Mouse (Mus musculus): ENCODE measurements around the gene Abcc2.

The Abcc2 gene

GRCm38 (mm10) chr19:43857347-43857746, 75.4 kb downstream of the Abcc2 start:
- DNase-seq = no peak

- DNase-seq = no peak
Observed at GRCm38 (mm10) chr19:43870418-43870817, 88.4 kb downstream of the Abcc2 start.

GRCm38 (mm10) chr19:43874351-43874750, 92.4 kb downstream of the Abcc2 start:
- DNase-seq = no peak

GRCm38 (mm10) chr19:43875996-43876395, 94.0 kb downstream of the Abcc2 start:
- DNase-seq = no peak

GRCm38 (mm10) chr19:43877364-43877763, 95.4 kb downstream of the Abcc2 start:
- no peak for DNase-seq

- DNase-seq = peak; percentile 37
Observed at GRCm38 (mm10) chr19:43878111-43879092, 96.4 kb downstream of the Abcc2 start.

- peak; percentile 83 for DNase-seq
Observed at GRCm38 (mm10) chr19:43879401-43880212, 97.6 kb downstream of the Abcc2 start.

GRCm38 (mm10) chr19:43880420-43880819, 98.4 kb downstream of the Abcc2 start:
- DNase-seq = no peak

GRCm38 (mm10) chr19:43881615-43882014, 99.6 kb downstream of the Abcc2 start:
- DNase-seq = no peak

- DNase-seq = no peak
Observed at GRCm38 (mm10) chr19:43882895-43883573, 101.0 kb downstream of the Abcc2 start.

GRCm38 (mm10) chr19:43884668-43885498, 102.9 kb downstream of the Abcc2 start:
- no peak for DNase-seq

GRCm38 (mm10) chr19:43886371-43887099, 104.5 kb downstream of the Abcc2 start:
- peak; percentile 34 for DNase-seq

- DNase-seq = no peak
Observed at GRCm38 (mm10) chr19:43887242-43887641, 105.2 kb downstream of the Abcc2 start.

GRCm38 (mm10) chr19:43887725-43888124, 105.7 kb downstream of the Abcc2 start:
- DNase-seq = no peak

Measured in kidney, postnatal 14 days (tissue).